Mouse (Mus musculus): ENCODE results near the gene Zfp128. TPM values are rescaled to one million over a fixed set of nuclear protein-coding genes. Genes with fewer than 3 reads are reported as not detected.
"Not testable (repeated sequence)": the region's sequence is repeated elsewhere in the genome, so short reads cannot be mapped to it uniquely, and the experiment has no call there.

Gene Zfp128
- polyA plus RNA-seq, 1 experiment from 2014 or later = 6.0 TPM

- no peak for ATAC-seq
- DNase-seq (ENCODE audit: low read depth, low spot score) = no peak
- H3K27me3 ChIP-seq = no peaks in the 10 kb centered on the region
- CTCF ChIA-PET = no interaction called here
- in situ Hi-C loops (cut with MboI; ENCODE audit: low pct_unique_long_range_greater_than_20kb) = no loop called here
- POLR2A ChIA-PET = interaction anchor here (1.7 kb wide), 1 partner anchor 10 kb away, joined by 5 read pairs; no protein-coding TSS in a partner anchor
- TF ChIP-seq CTCF (IDR thresholded peaks at IDR 0.05) = no peak
Measured at GRCm38 (mm10) chr7:12891334-12891733, 10.4 kb downstream of the Zfp128 start.

DNA sequence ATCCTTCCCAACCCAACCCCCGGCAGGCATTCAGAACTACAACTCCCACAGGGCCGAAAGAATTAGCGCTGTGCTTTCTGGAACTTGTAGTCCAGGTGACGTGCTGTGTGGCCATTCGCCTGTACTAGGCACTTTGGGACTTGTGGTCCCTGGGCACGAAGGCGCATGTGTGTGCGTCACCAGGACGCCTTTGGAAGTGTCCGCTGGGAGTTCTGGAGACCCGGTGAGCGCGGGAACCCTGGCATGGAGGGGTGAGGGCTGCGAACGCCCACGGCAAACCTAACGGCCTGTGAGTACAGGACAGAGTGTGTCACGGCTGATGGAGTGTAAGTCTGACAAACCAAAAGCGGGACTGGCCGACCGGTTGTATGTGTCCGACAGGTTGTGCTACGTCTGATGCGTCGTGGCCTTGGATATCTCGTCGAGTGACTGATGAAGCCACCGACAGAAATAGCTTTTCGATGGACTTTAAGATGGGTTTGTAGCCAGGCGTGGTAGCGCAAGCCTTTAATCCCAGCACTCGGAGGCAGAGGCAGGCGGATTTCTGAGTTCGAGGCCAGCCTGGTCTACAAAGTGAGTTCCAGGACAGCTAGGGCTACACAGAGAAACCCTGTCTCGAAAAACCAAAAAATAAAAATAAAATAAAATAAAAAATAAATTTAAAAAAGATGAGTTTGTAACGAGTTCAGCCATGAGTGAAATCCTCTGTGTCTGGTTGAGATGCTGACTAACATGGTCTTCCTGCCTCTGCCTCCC lies 16.9 kb downstream of the Zfp128 start, which contains the start of gene Zscan22:
Gene Zscan22, plus strand, starts transcription at position 161 of the 756 bp plus-strand sequence.
- TF ChIP-seq CTCF (IDR thresholded peaks at IDR 0.05) = no peak
- peak; percentile 99 for ATAC-seq
- ChIA-PET POLR2A (no interaction called here), CTCF (interaction anchor here (2.7 kb wide), 1 partner anchor 12 kb away, joined by 6 read pairs; no protein-coding TSS in a partner anchor)
- no peaks in the 10 kb centered on the region for H3K27me3 ChIP-seq
- in situ Hi-C loops (cut with MboI; ENCODE audit: low pct_unique_long_range_greater_than_20kb) = no loop called here
- peak; percentile 73 for DNase-seq (ENCODE audit: low read depth, low spot score)

- no peak for TF ChIP-seq CTCF (IDR thresholded peaks at IDR 0.05)
- no peaks in the 10 kb centered on the region for H3K27me3 ChIP-seq
- POLR2A ChIA-PET = no interaction called here
- in situ Hi-C loops (cut with MboI; ENCODE audit: low pct_unique_long_range_greater_than_20kb) = no loop called here
- CTCF ChIA-PET = interaction anchor here (1.0 to 1.4 kb wide), 2 partner anchors 9 to 24 kb away, joined by 3 read pairs; no protein-coding TSS in a partner anchor
- DNase-seq (ENCODE audit: low read depth, low spot score) (no peak), ATAC-seq (no peak)
Measured at GRCm38 (mm10) chr7:12901517-12901916, 20.5 kb downstream of the Zfp128 start.

GRCm38 (mm10) chr7:12903623-12904022 lies 22.6 kb downstream of the Zfp128 start:
- no peak for TF ChIP-seq CTCF (IDR thresholded peaks at IDR 0.05)
- no peaks in the 10 kb centered on the region for H3K27me3 ChIP-seq
- ATAC-seq (no peak), DNase-seq (ENCODE audit: low read depth, low spot score) (no peak)
- CTCF ChIA-PET = interaction anchor here (1.5 kb wide), 1 partner anchor 9 kb away, joined by 5 read pairs; no protein-coding TSS in a partner anchor
- in situ Hi-C loops (cut with MboI; ENCODE audit: low pct_unique_long_range_greater_than_20kb) = no loop called here
- POLR2A ChIA-PET = interaction anchor here (0.6 kb wide), 1 partner anchor 38 kb away, joined by 4 read pairs; no protein-coding TSS in a partner anchor

GRCm38 (mm10) chr7:12905146-12905545 lies 24.2 kb downstream of the Zfp128 start:
- TF ChIP-seq CTCF (IDR thresholded peaks at IDR 0.05) = no peak
- in situ Hi-C loops (cut with MboI; ENCODE audit: low pct_unique_long_range_greater_than_20kb) = no loop called here
- ATAC-seq = peak; percentile 40
- ChIA-PET POLR2A (interaction anchor here (0.6 kb wide), 1 partner anchor 27 kb away, joined by 3 read pairs; no protein-coding TSS in a partner anchor), CTCF (interaction anchor here (1.5 kb wide), 1 partner anchor 7 kb away, joined by 5 read pairs; no protein-coding TSS in a partner anchor)
- no peak for DNase-seq (ENCODE audit: low read depth, low spot score)
- H3K27me3 ChIP-seq = no peaks in the 10 kb centered on the region

DNA sequence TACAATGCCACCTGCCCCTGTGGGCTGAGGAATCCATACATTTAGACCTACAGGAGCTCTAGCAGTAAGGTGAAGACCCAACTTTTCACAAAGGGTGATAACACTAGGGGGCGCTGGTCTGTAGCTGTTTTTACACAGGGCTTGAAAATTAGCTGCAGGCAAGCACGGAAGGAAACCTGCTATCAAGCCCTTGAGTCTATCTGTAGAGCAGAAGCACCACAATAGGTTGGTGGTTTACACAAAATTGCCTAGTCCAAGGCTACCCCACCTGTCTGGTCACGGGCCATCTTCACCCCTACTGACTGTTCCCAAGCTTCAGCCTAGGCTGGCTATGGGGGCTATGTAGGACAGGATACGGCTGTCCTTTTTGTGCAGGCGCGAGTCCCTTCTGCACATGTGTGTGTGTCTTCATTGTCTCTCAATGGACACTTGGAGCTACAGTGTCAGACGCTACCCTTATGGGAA lies 28.6 kb downstream of the Zfp128 start:
- no peaks in the 10 kb centered on the region for H3K27me3 ChIP-seq
- in situ Hi-C loops (cut with MboI; ENCODE audit: low pct_unique_long_range_greater_than_20kb) = no loop called here
- ChIA-PET CTCF (interaction anchor here (1.0 to 1.7 kb wide), 5 partner anchors 8 to 92 kb away, joined by 3 to 6 read pairs (median 5); partner anchors contain the start of gene Zscan22), POLR2A (interaction anchor here (0.9 kb wide), 1 partner anchor 10 kb away, joined by 3 read pairs; no protein-coding TSS in a partner anchor)
- ATAC-seq (no peak), DNase-seq (ENCODE audit: low read depth, low spot score) (no peak)
- peak; percentile 40 for TF ChIP-seq CTCF (IDR thresholded peaks at IDR 0.05)

GRCm38 (mm10) chr7:12910181-12910668 lies 29.2 kb downstream of the Zfp128 start:
- in situ Hi-C loops (cut with MboI; ENCODE audit: low pct_unique_long_range_greater_than_20kb) = no loop called here
- no peaks in the 10 kb centered on the region for H3K27me3 ChIP-seq
- DNase-seq (ENCODE audit: low read depth, low spot score) = no peak
- no peak for TF ChIP-seq CTCF (IDR thresholded peaks at IDR 0.05)
- ChIA-PET POLR2A (interaction anchor here (0.9 kb wide), 1 partner anchor 10 kb away, joined by 3 read pairs; no protein-coding TSS in a partner anchor), CTCF (interaction anchor here (1.0 to 1.5 kb wide), 3 partner anchors 9 to 34 kb away, joined by 3 to 6 read pairs (median 3); partner anchors contain the start of gene Zscan22)
- no peak for ATAC-seq

DNA sequence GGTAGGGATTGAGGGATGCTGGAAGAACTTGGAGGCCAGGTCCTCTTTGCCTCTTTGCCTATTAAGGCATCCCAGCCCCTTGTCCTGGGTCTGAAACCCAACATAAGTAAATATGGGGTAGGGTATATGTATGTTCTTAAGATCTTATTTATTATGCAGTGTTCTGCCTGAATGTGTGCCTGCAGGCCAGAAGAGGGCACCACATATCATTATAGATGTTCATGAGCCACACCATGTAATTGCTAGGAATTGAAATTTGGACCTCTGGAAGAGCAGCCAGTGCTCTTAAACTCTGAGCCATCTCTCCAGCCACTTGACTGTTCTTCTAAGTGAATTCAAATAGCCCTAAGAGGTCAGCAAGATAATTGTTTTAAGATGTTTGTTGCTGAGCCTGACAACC lies 32.6 kb downstream of the Zfp128 start:
- ChIA-PET CTCF (interaction anchor here (0.9 kb wide), 1 partner anchor 31 kb away, joined by 3 read pairs; no protein-coding TSS in a partner anchor), POLR2A (no interaction called here)
- DNase-seq (ENCODE audit: low read depth, low spot score) = no peak
- H3K27me3 ChIP-seq = no peaks in the 10 kb centered on the region
- peak; percentile 69 for ATAC-seq
- peak; percentile 68 for TF ChIP-seq CTCF (IDR thresholded peaks at IDR 0.05)
- in situ Hi-C loops (cut with MboI; ENCODE audit: low pct_unique_long_range_greater_than_20kb) = no loop called here

GRCm38 (mm10) chr7:12920495-12920894 lies 39.5 kb downstream of the Zfp128 start:
- POLR2A ChIA-PET; ATAC-seq; in situ Hi-C loops (cut with MboI; ENCODE audit: low pct_unique_long_range_greater_than_20kb); H3K27me3 ChIP-seq; DNase-seq (ENCODE audit: low read depth, low spot score): not testable (repeated sequence)
- CTCF ChIA-PET = interaction anchor here (1.5 kb wide), 1 partner anchor 24 kb away, joined by 5 read pairs; no protein-coding TSS in a partner anchor

DNA sequence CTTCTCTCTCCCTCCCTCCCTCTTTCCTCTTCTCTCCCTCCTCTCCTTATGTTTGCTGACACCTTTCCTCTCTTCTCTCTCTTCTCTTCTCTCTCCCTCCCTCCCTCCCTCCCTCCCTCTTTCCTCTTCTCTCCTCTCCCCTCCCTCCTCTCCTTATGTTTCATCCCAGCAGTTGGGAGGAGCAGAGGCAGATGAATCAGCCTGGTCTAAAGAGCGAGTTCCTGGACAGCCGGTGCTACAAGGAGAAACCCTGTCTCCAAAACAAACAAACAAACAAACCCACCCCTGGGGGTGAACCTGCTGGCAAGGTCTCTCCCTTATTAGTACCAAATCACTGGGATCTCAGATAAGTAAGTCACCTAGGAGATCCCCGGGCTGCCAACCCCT lies 40.3 kb downstream of the Zfp128 start:
- in situ Hi-C loops (cut with MboI; ENCODE audit: low pct_unique_long_range_greater_than_20kb) = no loop called here
- POLR2A ChIA-PET = no interaction called here
- DNase-seq (ENCODE audit: low read depth, low spot score) (peak; percentile 20), ATAC-seq (peak; percentile 15)
- H3K27me3 ChIP-seq = no peaks in the 10 kb centered on the region
- TF ChIP-seq CTCF (IDR thresholded peaks at IDR 0.05) = no peak
- CTCF ChIA-PET = interaction anchor here (1.1 to 2.4 kb wide), 3 partner anchors 12 to 109 kb away, joined by 3 to 7 read pairs (median 3); no protein-coding TSS in a partner anchor
